Mouse (Mus musculus): ENCODE results near the gene Srp68. TPM values are rescaled to one million over a fixed set of nuclear protein-coding genes. Genes with fewer than 3 reads are reported as not detected.
"Not testable (repeated sequence)": the region's sequence is repeated elsewhere in the genome, so short reads cannot be mapped to it uniquely, and the experiment has no call there.

Gene Srp68
- polyA plus RNA-seq, 1 experiment from 2014 or later = 63.7 TPM

DNA sequence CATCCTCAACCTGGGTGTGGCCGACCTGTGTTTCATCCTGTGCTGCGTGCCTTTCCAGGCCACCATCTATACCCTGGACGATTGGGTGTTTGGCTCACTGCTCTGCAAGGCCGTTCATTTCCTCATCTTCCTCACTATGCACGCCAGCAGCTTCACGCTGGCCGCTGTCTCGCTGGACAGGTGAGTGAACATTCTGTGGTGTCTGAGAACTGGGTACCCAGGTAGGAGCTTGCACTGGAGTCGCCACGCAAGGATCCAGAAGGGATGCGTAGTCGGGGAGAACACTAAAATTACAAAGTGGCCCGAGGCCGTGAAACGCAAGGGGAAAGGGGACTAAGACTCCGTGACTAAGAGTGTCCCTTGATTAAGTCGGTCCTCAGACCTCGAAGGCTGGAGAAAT is 7.7 kb upstream of the Srp68 start:
- Histone ChIP-seq H3K4me2 (peak overlapping the region; percentile 55), H3K27ac (no peak overlapping the region), H3K4me3 (peak overlapping the region; percentile 36), H3K27me3 (peaks cover 67% of the 10 kb centered on the region), H3K9ac (peak overlapping the region; percentile 60), H3K36me3 (no peaks in the 10 kb centered on the region), H3K4me1 (replicated peaks) (peaks cover 32% of the 10 kb centered on the region), H3K9me3 (no peaks in the 10 kb centered on the region)
- ATAC-seq (ENCODE audit: low FRiP score) = 0 out of 2 replicates have a peak, but pooled peaks have one; percentile 14
- 2% methylated on average over 18 of the region's 18 CpGs for WGBS

DNA sequence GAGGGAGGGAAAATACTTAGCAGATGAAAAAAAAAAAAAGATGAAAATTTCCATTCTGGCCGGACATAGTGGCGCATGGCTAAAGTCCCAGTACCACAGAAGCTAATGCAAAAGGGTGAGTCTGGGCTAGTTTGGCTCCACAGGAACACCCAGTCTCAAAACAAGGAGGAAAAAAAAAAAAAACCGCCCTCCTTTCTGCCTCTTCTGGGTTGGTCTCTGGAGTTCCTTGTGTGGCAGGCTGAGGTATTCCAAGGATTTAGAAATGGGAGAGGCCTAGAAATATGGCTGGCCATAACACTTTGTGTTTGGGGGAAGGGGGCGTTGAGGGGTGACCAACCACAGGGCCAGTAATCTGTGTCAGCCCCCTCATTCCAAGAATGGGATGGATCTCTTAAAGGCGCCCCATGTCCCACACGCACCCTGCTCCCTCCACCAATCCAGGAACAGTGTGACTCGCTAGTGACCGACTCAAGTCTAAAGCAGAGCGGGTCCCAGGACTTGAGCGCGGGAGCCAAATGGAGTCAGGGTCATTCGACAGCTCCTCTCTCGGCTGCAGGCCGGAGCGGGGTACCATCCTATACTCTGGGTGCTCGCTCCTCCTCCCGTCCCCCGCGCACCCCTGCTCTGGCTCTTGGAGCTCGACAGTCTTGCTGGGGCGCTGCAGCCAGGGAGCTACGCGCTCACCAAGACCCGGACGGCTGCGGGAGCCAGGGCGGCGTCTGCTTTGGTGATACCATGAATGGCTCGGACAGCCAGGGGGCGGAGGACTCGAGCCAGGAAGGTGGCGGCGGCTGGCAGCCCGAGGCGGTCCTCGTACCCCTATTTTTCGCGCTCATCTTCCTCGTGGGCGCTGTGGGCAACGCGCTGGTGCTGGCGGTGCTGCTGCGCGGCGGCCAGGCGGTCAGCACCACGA is 7.0 kb upstream of the Srp68 start, which contains the start of gene Galr2:
Galr2 (plus strand) TSS at position 189 of the 913 bp plus-strand sequence.
- Histone ChIP-seq H3K27ac (no peak within 1 kb of the TSS), H3K36me3 (no peaks in the 10 kb centered on the region), H3K4me2 (peak within 1 kb of the TSS; percentile 55), H3K9ac (peak within 1 kb of the TSS; percentile 60), H3K4me3 (peak within 1 kb of the TSS; percentile 36), H3K4me1 (replicated peaks) (peaks cover 29% of the 10 kb centered on the region), H3K27me3 (peaks cover 65% of the 10 kb centered on the region), H3K9me3 (no peaks in the 10 kb centered on the region)
- peak; percentile 44; the same call in 1 of the 2 replicates for ATAC-seq (ENCODE audit: low FRiP score)
- WGBS = 7% methylated on average over 48 of the region's 48 CpGs

DNA sequence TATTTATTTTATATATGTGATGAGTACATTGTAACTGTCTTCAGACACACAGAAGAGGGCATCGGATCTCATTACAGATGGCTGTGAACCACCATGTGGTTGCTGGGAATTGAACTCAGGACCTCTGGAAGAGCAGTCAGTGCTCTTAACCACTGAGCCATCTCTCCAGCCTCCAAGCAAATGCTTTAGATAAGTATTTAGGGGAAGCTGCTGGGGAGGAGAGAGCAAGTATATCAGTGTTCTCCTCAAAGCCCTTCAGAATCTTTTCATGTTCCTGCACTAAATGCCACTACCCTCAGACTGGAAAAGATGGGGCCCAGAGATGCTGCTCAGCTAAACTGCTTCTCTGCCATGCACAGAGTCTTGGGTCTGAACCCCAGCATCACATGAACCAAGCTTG is 3.2 kb upstream of the Srp68 start:
- H3K9me3 ChIP-seq; H3K4me3 ChIP-seq; H3K9ac ChIP-seq; H3K4me2 ChIP-seq; H3K27ac ChIP-seq; ATAC-seq (ENCODE audit: low FRiP score); H3K36me3 ChIP-seq: not testable (repeated sequence)
- peaks cover 27% of the 10 kb centered on the region for H3K27me3 ChIP-seq
- H3K4me1 ChIP-seq (replicated peaks) = peaks cover 35% of the 10 kb centered on the region
- WGBS = 94% methylated on average over 1 of the region's 1 CpGs

DNA sequence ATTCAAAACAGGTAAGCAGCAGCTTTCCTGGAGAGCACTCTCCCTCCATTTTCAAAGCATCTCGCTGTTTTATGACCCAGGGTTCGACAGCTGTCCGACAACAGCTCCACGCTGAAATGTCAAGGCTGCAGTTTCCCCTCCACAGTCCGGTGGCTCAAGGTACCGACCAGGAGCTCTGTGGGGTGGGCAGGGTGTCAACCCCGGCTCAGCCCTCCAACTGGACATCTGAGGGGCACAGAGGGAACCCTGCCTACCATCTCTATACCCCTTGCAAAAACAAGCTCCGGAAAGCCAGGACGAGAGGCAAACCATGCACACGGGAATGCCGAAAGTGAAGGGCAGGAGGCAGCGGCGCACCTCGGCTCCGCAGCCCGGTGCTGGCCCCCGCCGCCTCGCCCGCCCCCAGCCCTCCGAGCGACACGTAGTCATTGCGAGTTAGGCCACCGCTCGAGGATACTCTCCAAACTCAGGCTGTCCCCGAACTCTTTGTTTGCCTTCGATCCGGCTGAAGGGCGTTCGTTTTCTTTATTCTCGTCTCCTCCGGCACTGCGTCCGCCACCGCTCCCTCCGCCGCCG is 460 bp downstream of the Srp68 start:
- Histone ChIP-seq H3K27me3 (no peaks in the 10 kb centered on the region), H3K4me1 (replicated peaks) (peaks cover 36% of the 10 kb centered on the region), H3K4me3 (peak overlapping the region; percentile 99), H3K27ac (peak overlapping the region; percentile 94), H3K9ac (peak overlapping the region; percentile 93), H3K9me3 (no peaks in the 10 kb centered on the region), H3K4me2 (peak overlapping the region; percentile 98), H3K36me3 (peaks cover 26% of the 10 kb centered on the region)
- peak; percentile 49 for ATAC-seq (ENCODE audit: low FRiP score)
- WGBS = under 1% methylated on average over 39 of the region's 39 CpGs

DNA sequence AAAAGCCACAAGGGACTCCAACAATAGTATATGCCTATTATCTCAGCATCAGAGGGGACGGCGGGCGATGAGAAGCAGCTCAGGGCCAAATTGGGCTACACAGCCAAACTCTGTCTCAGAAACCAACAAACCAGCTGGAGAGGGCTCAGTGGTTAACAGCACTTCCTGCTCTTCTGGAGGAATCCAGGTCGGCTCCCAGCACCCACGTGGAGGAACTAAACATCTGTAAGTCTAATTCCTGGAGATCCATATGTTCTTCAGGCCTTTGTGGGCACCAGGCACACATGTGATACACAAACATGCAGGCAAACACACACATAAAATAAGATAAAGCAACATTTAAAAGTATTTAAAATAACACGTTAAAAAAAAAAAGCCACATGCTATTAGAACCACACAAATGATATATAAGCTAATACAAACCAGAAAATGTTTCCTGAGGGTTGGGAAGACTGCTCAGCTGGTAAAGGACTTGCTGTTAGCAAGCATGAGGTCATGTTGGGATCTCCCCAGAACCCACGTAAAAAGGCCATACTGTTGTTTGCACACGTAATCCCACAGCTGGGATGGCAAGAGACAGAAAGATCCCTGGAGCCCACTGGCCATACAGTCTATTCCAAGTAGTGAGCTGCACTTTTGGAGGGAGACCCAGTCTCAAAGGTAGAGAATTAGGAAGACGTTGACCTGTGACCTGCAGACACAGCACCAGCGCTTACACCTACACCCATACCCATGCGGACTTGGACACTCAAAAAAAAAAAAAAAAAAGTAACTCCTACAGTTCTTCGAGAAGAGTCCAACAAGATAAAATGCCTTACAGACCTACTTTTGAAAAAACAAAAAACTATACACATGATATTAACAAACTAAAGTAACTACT is 1.2 kb downstream of the Srp68 start:
- 63% methylated on average over 12 of the region's 12 CpGs for WGBS

DNA sequence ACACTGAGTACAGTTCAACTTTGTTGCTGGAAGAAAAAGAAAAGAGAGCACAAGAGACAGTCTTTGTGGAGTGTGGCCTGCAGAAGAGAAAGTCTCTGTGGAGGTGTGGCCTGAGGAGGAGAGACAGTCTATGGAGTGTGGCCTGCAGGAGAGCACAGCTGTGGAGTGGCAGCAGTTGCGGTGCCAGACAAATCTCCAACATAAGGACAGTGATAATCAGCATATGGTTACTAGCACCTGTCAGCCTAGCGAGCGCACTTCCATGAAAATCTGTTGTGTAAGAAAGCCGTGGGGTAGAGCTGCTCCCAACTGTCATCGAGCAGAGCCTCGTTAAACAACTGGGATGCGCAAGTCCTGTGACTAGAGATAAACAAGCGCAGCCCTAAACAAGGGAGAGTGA is 4.5 kb downstream of the Srp68 start:
- Histone ChIP-seq H3K4me1 (replicated peaks) (peaks cover 32% of the 10 kb centered on the region), H3K4me3 (no peak overlapping the region), H3K36me3 (peaks cover 64% of the 10 kb centered on the region), H3K27me3 (no peaks in the 10 kb centered on the region), H3K9ac (no peak overlapping the region), H3K27ac (no peak overlapping the region), H3K9me3 (no peaks in the 10 kb centered on the region), H3K4me2 (no peak overlapping the region)
- WGBS = 92% methylated on average over 8 of the region's 8 CpGs
- no peak for ATAC-seq (ENCODE audit: low FRiP score)

More for the DNA sequence above, 1.2 kb downstream of the Srp68 start:
- peak overlapping the region; percentile 99 for H3K4me3 ChIP-seq
- H3K27me3 ChIP-seq = no peaks in the 10 kb centered on the region
- H3K9me3 ChIP-seq = no peaks in the 10 kb centered on the region
- no peak overlapping the region for H3K27ac ChIP-seq
- H3K4me1 ChIP-seq (replicated peaks) = peaks cover 36% of the 10 kb centered on the region
- H3K36me3 ChIP-seq = peaks cover 33% of the 10 kb centered on the region
- peak overlapping the region; percentile 93 for H3K9ac ChIP-seq
- no peak for ATAC-seq (ENCODE audit: low FRiP score)
- H3K4me2 ChIP-seq = peak overlapping the region; percentile 98

DNA sequence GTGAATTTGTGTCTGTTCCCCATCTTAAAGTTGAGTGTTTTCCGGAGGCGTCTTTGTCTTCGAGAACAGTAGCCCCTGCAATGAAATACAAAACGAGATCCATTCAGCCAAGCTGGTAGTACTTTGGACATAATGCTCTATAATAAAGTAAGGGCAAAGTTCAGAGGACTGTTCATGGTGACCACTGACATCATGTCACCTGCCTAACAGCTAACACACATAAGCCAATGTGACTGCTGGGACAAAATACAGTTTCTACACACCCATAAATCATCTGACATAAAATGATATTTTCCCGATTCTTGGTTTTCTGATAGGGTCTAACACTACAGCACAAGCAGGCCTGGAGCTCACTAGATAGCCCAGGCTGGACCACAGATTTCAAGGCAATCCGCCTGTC is 5.7 kb downstream of the Srp68 start:
- H3K4me2 ChIP-seq = no peak overlapping the region
- WGBS = 97% methylated on average over 6 of the region's 6 CpGs
- no peak overlapping the region for H3K27ac ChIP-seq
- peaks cover 26% of the 10 kb centered on the region for H3K4me1 ChIP-seq (replicated peaks)
- peaks cover 76% of the 10 kb centered on the region for H3K36me3 ChIP-seq
- H3K4me3 ChIP-seq = no peak overlapping the region
- no peaks in the 10 kb centered on the region for H3K27me3 ChIP-seq
- no peak overlapping the region for H3K9ac ChIP-seq
- ATAC-seq (ENCODE audit: low FRiP score) = no peak
- no peaks in the 10 kb centered on the region for H3K9me3 ChIP-seq

DNA sequence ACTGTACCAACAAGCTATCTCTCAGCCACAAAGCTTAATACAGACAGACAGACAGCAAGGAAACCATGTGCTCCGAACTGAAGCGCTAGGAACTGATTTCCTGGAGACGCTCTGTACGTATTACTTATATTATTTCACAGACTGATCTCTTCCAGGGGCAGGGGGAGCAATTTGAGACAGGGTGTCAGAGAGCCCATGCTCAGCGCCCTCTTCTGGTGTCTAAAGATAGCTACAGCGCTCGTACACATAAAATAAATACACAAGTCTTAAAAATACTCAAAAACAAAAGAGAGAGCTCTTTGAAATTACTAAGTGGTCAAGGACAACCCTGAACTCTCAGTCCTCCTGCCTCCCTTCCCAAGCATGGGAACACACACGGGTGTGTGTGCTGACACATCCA is 6.4 kb downstream of the Srp68 start:
- peaks cover 83% of the 10 kb centered on the region for H3K36me3 ChIP-seq
- 88% methylated on average over 8 of the region's 8 CpGs for WGBS
- H3K27me3 ChIP-seq = no peaks in the 10 kb centered on the region
- peaks cover 20% of the 10 kb centered on the region for H3K4me1 ChIP-seq (replicated peaks)
- no peak overlapping the region for H3K4me3 ChIP-seq
- H3K27ac ChIP-seq = no peak overlapping the region
- H3K9me3 ChIP-seq = no peaks in the 10 kb centered on the region
- H3K9ac ChIP-seq = no peak overlapping the region
- H3K4me2 ChIP-seq = no peak overlapping the region
- no peak for ATAC-seq (ENCODE audit: low FRiP score)

DNA sequence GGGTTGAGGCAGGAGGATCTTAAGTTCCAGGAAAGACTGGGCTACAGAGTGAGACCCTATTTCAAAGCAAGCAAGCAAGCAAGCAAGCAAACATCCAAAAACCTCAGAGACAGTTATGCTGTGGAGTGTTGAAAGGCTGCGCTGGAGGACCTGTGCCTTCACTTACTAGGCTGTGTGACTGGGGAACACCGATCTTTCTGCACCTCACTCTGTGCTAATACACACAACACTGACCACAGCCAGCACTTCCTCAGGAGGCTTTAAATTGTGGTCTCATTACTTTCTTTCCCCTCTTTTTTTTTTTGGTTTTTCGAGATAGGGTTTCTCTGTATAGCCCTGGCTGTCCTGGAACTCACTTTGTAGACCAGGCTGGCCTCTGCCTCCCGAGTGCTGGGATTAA is 8.2 kb downstream of the Srp68 start:
- no peak overlapping the region for H3K4me2 ChIP-seq
- 95% methylated on average over 4 of the region's 4 CpGs for WGBS
- H3K36me3 ChIP-seq = peaks cover 94% of the 10 kb centered on the region
- H3K9ac ChIP-seq = no peak overlapping the region
- H3K4me1 ChIP-seq (replicated peaks) = 0 out of 2 replicates have a peak, but pooled peaks cover 4% of the 10 kb centered on the region
- no peak overlapping the region for H3K4me3 ChIP-seq
- H3K27me3 ChIP-seq = no peaks in the 10 kb centered on the region
- no peaks in the 10 kb centered on the region for H3K9me3 ChIP-seq
- ATAC-seq (ENCODE audit: low FRiP score) = no peak
- H3K27ac ChIP-seq = no peak overlapping the region

DNA sequence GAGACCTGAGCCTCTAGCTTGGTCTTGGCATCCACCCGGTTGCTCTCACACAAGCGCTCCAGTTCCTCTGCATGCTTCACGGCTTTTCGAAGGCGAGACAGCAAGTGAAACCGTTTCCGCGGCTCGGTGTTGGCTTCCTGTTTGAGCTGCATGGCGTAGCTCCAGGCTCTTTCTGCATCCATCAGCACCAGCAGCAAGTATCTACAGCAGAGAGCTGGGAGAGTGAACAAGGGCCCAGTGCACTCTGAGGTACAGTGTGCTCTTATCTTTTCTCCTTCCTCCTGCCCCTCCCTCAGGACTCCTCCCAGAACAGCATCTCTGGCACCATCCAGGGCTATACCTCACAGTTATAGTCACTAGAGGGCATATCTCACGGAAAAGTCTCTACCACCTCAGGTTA is 8.7 kb downstream of the Srp68 start:
- Histone ChIP-seq H3K4me3 (no peak overlapping the region), H3K9me3 (no peaks in the 10 kb centered on the region), H3K27me3 (no peaks in the 10 kb centered on the region), H3K27ac (no peak overlapping the region), H3K4me1 (replicated peaks) (0 out of 2 replicates have a peak, but pooled peaks cover 4% of the 10 kb centered on the region), H3K36me3 (peaks cover 97% of the 10 kb centered on the region), H3K4me2 (no peak overlapping the region), H3K9ac (no peak overlapping the region)
- no peak for ATAC-seq (ENCODE audit: low FRiP score)
- 94% methylated on average over 11 of the region's 11 CpGs for WGBS

DNA sequence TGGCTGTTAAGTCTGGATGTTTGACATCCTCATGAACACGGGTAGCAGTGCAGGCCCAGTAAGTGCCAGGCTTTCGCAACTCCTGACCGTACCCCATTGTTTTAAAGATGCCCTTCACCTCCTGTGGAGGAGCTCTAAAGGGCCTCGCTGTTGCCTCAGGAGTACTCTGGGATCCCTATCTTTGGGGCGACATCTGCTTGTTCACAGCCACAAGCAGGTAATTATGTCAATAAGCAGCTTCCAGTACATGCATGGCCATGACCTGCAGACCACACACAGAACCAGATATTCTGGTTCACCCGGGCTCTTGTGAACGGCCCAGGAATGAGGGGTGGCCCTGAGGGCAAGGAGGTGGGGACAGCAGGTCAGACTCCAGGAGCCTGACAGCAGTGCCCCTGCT is 13.8 kb downstream of the Srp68 start:
- H3K9me3 ChIP-seq = no peaks in the 10 kb centered on the region
- no peak overlapping the region for H3K4me2 ChIP-seq
- no peaks in the 10 kb centered on the region for H3K4me1 ChIP-seq (replicated peaks)
- no peak overlapping the region for H3K4me3 ChIP-seq
- 90% methylated on average over 7 of the region's 7 CpGs for WGBS
- peaks cover 93% of the 10 kb centered on the region for H3K36me3 ChIP-seq
- H3K9ac ChIP-seq = no peak overlapping the region
- no peak overlapping the region for H3K27ac ChIP-seq
- H3K27me3 ChIP-seq = no peaks in the 10 kb centered on the region
- no peak for ATAC-seq (ENCODE audit: low FRiP score)

DNA sequence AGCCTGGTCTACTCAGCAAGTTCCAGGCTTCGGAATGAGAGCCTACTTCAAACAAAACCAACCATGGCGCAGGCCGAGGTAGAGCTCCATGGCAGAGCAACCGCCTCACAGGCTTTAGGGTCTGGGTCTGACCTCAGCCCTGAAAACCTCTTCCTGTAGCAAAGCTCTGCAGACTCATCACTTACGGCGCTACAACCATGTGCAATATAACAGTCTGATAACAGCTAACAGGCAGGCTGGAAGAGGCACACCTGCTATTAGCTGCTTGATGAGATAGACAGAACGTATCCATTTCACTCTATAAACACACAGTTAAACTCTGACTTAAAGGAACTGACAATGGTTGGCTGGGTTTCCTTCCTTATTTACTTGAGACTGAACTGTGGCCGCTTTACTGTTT is 14.6 kb downstream of the Srp68 start:
- no peaks in the 10 kb centered on the region for H3K9me3 ChIP-seq
- no peak overlapping the region for H3K27ac ChIP-seq
- H3K9ac ChIP-seq = no peak overlapping the region
- no peaks in the 10 kb centered on the region for H3K27me3 ChIP-seq
- H3K4me3 ChIP-seq = no peak overlapping the region
- peaks cover 95% of the 10 kb centered on the region for H3K36me3 ChIP-seq
- 95% methylated on average over 8 of the region's 8 CpGs for WGBS
- no peak for ATAC-seq (ENCODE audit: low FRiP score)
- H3K4me1 ChIP-seq (replicated peaks) = no peaks in the 10 kb centered on the region
- no peak overlapping the region for H3K4me2 ChIP-seq
